Mouse (Mus musculus) midbrain, postnatal 0 days (tissue): ENCODE results near the gene Chd5. TPM values are rescaled to one million over a fixed set of nuclear protein-coding genes. Genes with fewer than 3 reads are reported as not detected.
A peak's percentile ranks its signal among the peaks of the same experiment; 100 is the strongest.

Source experiments
- ATAC-seq: fragments of 200-750 bp; cut with Nextera tagmentation; 2 replicates; pipeline ENCODE4 v1.8.0; 2017; ENCODE audit warnings: moderate number of reproducible peaks, mild to moderate bottlenecking, moderate TSS enrichment, moderate library complexity; ENCODE audit not compliant: low FRiP score
- DNase-seq: peaks from one replicate; pipeline ENCODE4 v3.0.0-alpha.2; 2015; ENCODE audit warnings: low spot score
- H3K27ac ChIP-seq: fragments of 300-500 bp; sonication (generic); 2 replicates; pipeline ENCODE4 v1.5.1; 2014; ENCODE audit warnings: low read depth, mild to moderate bottlenecking, low read length, mixed read lengths
- H3K27me3 ChIP-seq: fragments of 300-500 bp; sonication (generic); 2 replicates; pipeline ENCODE4 v1.6.1; 2014; ENCODE audit warnings: low read length, control low read depth, mixed read lengths; ENCODE audit not compliant: insufficient read depth
- H3K36me3 ChIP-seq: fragments of 300-500 bp; sonication (generic); 2 replicates; pipeline ENCODE4 v1.6.1; 2014; ENCODE audit warnings: low read length, control low read depth, mixed read lengths; ENCODE audit not compliant: insufficient read depth
- H3K4me1 ChIP-seq: fragments of 300-500 bp; sonication (generic); 2 replicates; pipeline ENCODE4 v1.6.1; 2014; ENCODE audit warnings: mild to moderate bottlenecking, control low read depth, antibody characterized with exemption, low read length, mixed read lengths; ENCODE audit not compliant: insufficient read depth
- H3K4me2 ChIP-seq: fragments of 300-500 bp; sonication (generic); 2 replicates; pipeline ENCODE4 v1.6.1; 2014; ENCODE audit warnings: low read depth, mild to moderate bottlenecking, low read length, mixed read lengths; ENCODE audit not compliant: poor library complexity, severe bottlenecking
- H3K4me3 ChIP-seq: fragments of 300-500 bp; sonication (generic); 2 replicates; pipeline ENCODE4 v1.5.1; 2014; ENCODE audit warnings: low read depth, mild to moderate bottlenecking, low read length, moderate library complexity
- H3K9ac ChIP-seq: fragments of 300-500 bp; sonication (generic); replicated peaks from 2 replicates; pipeline ENCODE4 v1.6.1; 2014; ENCODE audit warnings: mild to moderate bottlenecking, low read length, moderate library complexity, mixed read lengths; ENCODE audit not compliant: poor library complexity, severe bottlenecking
- H3K9me3 ChIP-seq: fragments of 300-500 bp; sonication (generic); 2 replicates; pipeline ENCODE4 v1.6.1; 2016; ENCODE audit warnings: low read length, control low read depth
- CTCF ChIP-seq: IDR thresholded peaks from 2 replicates; pipeline ENCODE4 v1.5.1; 2016; ENCODE audit warnings: antibody characterized with exemption, mild to moderate bottlenecking
- WGBS: fragments of 180-500 bp; shearing (Covaris S2); extraction: QIAGEN DNeasy Blood & Tissue Kit; methylation state at CpG from one replicate; pipeline ENCODE4 v1.1.7; 2014; 5-methylcytosine and 5-hydroxymethylcytosine counted together
- polyA plus RNA-seq: library from polyadenylated mRNA; unstranded; fragments of >200 nt; fragmentation: Nextera tagmentation; extraction: Ambion mirVana; gene quantifications from 2 replicates; pipeline ENCODE4 v1.2.1, GENCODE M21; 2015
- total RNA-seq: library from RNA; depleted of rRNA; stranded (reverse); fragments of >200 nt; gene quantifications from 2 replicates; pipeline ENCODE4 v1.2.3, GENCODE M21; 2014; rRNA removed

The Chd5 gene
- total RNA-seq (95.0 and 98.6 TPM in 2 replicates), polyA plus RNA-seq (77.6 and 107 TPM in 2 replicates)

DNA sequence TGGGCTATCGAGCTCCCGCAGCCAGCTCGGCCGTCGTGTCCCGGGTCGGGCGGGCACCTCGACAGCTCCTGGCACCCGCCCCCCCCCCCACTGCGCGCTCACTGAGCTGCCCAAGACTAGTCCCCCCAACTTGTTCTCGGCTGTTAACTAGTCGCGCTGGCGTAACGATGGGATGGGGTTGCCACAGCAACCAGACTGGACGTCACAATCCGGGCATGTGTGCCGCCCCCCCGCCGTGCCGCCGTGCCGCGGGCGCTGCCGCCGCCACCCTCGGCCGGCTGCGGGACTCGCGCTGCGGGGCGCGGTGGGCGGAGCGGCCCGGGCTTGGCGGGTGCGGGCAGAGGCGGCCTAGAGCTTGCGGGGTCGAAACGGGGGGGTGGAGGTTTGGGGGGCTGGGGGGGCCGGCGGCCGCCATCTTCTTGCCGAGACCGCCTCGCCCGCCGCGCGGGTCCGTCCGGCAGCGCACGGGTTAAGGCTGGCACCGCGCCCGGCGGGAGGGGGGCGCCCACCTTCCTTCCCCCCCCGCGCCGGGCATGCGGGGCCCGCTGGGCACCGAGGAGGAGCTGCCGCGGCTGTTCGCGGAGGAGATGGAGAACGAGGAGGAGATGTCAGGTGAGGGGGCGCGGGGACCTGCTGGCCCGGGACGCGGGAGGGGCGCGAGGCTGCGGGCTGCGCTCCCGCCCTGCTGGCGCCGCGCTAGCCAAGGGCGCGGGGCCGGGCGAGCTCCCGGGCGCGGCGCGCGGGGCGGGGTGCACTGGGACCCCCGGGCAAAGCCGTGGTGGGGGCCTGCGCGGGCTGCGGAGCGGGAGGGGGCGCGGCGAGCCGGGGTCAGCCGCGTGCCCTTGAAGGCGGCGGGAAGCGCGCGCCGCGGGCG lies at the start of gene Chd5:
Gene Chd5 (plus strand): TSS at position 233 of the 874 bp plus-strand sequence.
- ATAC-seq, result peak; percentile 67
- WGBS, result under 1% methylated on average over 52 of the region's 120 CpGs
- TF ChIP-seq CTCF, result no peak

DNA sequence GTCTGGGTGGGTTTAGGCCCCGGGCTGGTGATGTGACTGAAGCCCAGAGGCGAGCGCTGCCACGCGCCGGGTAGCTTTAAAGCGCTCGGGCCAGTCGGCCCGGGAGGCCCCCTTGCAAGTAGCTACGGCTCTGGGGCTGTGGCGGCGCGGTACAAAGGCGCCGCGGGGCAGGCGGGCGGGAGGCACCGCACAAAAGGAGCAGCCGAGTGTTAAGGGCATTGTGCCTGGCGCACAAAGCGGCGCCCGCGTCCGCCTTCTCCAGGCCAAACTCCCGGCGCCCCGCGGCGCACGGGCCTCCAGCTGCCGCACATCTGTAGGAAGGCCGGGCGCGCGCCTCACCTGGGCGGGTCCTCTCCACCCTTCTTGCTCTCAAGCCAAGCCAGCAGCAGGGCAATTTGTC lies 48.1 kb upstream of the Chd5 start:
- ATAC-seq, result no peak
- H3K9ac ChIP-seq, result 0 out of 2 replicates have a peak overlapping the region, but pooled peaks have one; percentile 29
- WGBS, result under 1% methylated on average over 39 of the region's 39 CpGs

More for the DNA sequence above, at the start of gene Chd5:
- Histone ChIP-seq H3K9me3 (no peaks in the 10 kb centered on the region), H3K4me3 (peak within 1 kb of the TSS; percentile 82), H3K27ac (peak within 1 kb of the TSS; percentile 86), H3K4me1 (peaks cover 18% of the 10 kb centered on the region), H3K9ac (peak within 1 kb of the TSS; percentile 93), H3K4me2 (peak within 1 kb of the TSS; percentile 95), H3K27me3 (no peaks in the 10 kb centered on the region), H3K36me3 (peaks cover 3% of the 10 kb centered on the region; the same call in 1 of the 2 replicates)
- peak; percentile 64 for DNase-seq

DNA sequence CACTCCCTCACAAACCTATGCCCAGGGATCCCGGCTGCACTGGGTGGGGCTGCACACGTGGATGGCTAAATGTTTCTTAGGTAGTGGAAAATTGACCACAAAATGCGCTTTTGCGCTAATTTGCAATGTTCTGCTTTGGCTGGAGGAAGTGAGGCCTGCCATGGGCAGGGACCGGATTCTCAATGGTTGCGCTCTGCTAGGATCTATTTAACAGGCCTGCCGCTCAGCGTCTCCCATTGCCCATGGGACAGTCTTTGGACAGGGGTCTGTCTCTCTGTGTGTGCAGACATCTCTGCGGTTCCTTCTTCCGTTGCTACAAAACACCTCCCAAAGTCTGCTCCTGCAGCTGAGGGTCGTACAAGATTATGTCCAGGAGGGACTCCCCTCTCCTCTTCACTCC lies 47.5 kb upstream of the Chd5 start:
- H3K9me3 ChIP-seq, result no peaks in the 10 kb centered on the region
- no peak overlapping the region for H3K9ac ChIP-seq
- H3K4me3 ChIP-seq, result no peak overlapping the region; the same call in 1 of the 2 replicates
- no peaks in the 10 kb centered on the region for H3K36me3 ChIP-seq
- no peak for DNase-seq
- peaks cover 47% of the 10 kb centered on the region for H3K27me3 ChIP-seq
- WGBS, result 14% methylated on average over 11 of the region's 11 CpGs
- peaks cover 9% of the 10 kb centered on the region; the same call in 1 of the 2 replicates for H3K4me1 ChIP-seq
- H3K27ac ChIP-seq, result no peak overlapping the region
- TF ChIP-seq CTCF, result no peak
- no peak for ATAC-seq
- no peak overlapping the region for H3K4me2 ChIP-seq

More for the DNA sequence above, 48.1 kb upstream of the Chd5 start:
- DNase-seq, result no peak
- peak overlapping the region; percentile 29 for H3K4me3 ChIP-seq
- H3K27ac ChIP-seq, result no peak overlapping the region
- H3K4me1 ChIP-seq, result peaks cover 9% of the 10 kb centered on the region; the same call in 1 of the 2 replicates
- H3K9me3 ChIP-seq, result no peaks in the 10 kb centered on the region
- no peak for TF ChIP-seq CTCF
- H3K4me2 ChIP-seq, result peak overlapping the region; percentile 53
- H3K36me3 ChIP-seq, result no peaks in the 10 kb centered on the region
- H3K27me3 ChIP-seq, result peaks cover 48% of the 10 kb centered on the region

DNA sequence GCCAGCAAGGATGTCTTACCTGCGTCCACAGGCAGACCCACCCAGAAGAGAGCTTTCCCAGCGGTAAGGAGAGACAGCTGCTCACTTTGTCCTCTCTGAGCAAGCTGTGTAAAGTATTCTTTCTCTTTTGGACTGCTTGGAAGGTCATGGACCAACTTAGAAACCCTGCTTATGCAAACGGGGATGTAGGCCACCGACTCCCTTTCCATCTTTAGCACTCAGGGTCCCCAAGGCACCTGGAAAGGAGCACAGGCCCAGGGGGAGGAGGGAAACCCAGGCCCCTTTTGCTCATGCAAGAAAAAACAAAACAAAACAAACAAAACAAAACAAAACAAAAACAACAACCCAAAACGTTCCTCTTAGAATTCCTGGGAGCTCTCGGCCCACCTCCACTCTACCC lies 46.9 kb upstream of the Chd5 start, which contains the start of gene Hes3:
Gene Hes3 (minus strand): TSS at position 101 of the 400 bp plus-strand sequence.
- Histone ChIP-seq H3K9ac (0 out of 2 replicates have a peak within 1 kb of the TSS, but pooled peaks have one; percentile 29), H3K27me3 (peaks cover 42% of the 10 kb centered on the region), H3K4me3 (peak within 1 kb of the TSS; percentile 29), H3K9me3 (no peaks in the 10 kb centered on the region), H3K36me3 (no peaks in the 10 kb centered on the region), H3K4me2 (peak within 1 kb of the TSS; percentile 53), H3K4me1 (peaks cover 5% of the 10 kb centered on the region; the same call in 1 of the 2 replicates), H3K27ac (no peak within 1 kb of the TSS)
- TF ChIP-seq CTCF, result no peak
- DNase-seq (no peak), ATAC-seq (no peak)
- 22% methylated on average over 6 of the region's 6 CpGs for WGBS

DNA sequence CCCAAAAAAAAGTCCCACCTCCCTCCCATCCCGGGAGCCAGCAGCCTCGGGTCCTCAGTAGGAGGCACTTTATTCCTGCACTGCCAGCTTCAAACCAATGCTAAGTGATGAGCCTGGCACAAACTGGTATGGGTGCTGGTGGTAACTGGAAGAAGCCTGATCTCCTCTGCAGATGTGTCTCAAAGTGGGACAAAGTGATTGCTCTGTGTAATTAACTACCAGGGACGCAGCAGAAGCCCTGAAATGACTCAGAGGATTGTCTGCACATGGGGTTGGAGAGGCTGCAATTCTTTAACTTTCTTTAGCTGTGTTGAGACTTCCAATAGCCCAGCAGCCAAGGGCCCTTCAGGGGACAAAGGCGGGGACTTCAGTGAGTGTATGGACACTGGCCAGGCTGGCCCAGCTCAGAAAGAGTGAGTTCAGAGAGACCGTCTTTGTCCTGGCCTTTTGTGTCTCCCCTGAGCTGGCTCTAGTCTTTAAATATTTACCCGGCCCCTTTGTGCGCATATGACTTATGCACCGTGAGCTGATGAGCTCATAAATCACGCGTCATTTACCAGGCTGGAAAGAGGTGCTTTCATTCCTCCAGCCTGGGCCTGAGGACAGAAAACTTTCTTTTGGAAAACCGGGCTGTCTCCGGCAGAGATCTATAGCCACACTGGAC lies 46.2 kb upstream of the Chd5 start:
- no peaks in the 10 kb centered on the region for H3K36me3 ChIP-seq
- no peaks in the 10 kb centered on the region for H3K9me3 ChIP-seq
- no peak overlapping the region for H3K4me3 ChIP-seq
- no peak overlapping the region for H3K4me2 ChIP-seq
- ATAC-seq, result no peak
- no peak for DNase-seq
- WGBS, result 11% methylated on average over 12 of the region's 12 CpGs
- H3K27me3 ChIP-seq, result peaks cover 38% of the 10 kb centered on the region
- H3K27ac ChIP-seq, result no peak overlapping the region
- no peaks in the 10 kb centered on the region for H3K4me1 ChIP-seq
- TF ChIP-seq CTCF, result no peak
- H3K9ac ChIP-seq, result no peak overlapping the region
